Mouse (Mus musculus) spleen, adult 2 months (tissue): ENCODE data around the gene Vinac1.

Experiments used
- CTCF ChIP-seq: fragments of 200-500 bp; IDR thresholded peaks from 2 replicates; pipeline ENCODE4 v1.5.1; 2011; ENCODE audit warnings: mild to moderate bottlenecking, inconsistent platforms; ENCODE audit not compliant: insufficient read depth, insufficient read length, insufficient replicate concordance; ENCODE audit errors: extremely low read depth
- POLR2A ChIP-seq: fragments of 200-500 bp; IDR thresholded peaks from 2 replicates; pipeline ENCODE4 v1.6.1; 2011; ENCODE audit warnings: low read depth, low read length, inconsistent platforms

GRCm38 (mm10) chr2:129092810-129093209, 44.8 kb upstream of the Vinac1 start:
- TF ChIP-seq POLR2A (no peak), CTCF (no peak)
